Mouse (Mus musculus) granulocyte monocyte progenitor cell, adult 5-6 weeks (primary cell): Measurements from ENCODE around the gene Actr6. TPM values are rescaled to one million over a fixed set of nuclear protein-coding genes. Genes with fewer than 3 reads are reported as not detected.
"Not testable (repeated sequence)": the region's sequence is repeated elsewhere in the genome, so short reads cannot be mapped to it uniquely, and the experiment has no call there.

ENCODE experiments used
- ATAC-seq: replicated peaks from 2 replicates; pipeline ENCODE4 v1.8.0; 2016; ENCODE audit warnings: mild to moderate bottlenecking, moderate TSS enrichment, inconsistent platforms; ENCODE audit not compliant: poor library complexity, severe bottlenecking
- total RNA-seq, 2 experiments: library from RNA; stranded (forward) in 1 of 2; stranded (reverse) in 1 of 2; fragments of 200-712, 200-1000 nt in 1 of 2; fragments of >200 nt in 1 of 2; fragmentation: Nextera tagmentation in 1 of 2; gene quantifications; 2 replicates each; pipeline ENCODE4 v1.2.3; 2014 to 2017

The Actr6 gene
- total RNA-seq, 2 experiments from 2014 or later, result 24.6 to 26.8 TPM

- no peak for ATAC-seq
Measured at GRCm38 (mm10) chr10:89682961-89683360, 49.1 kb downstream of the Actr6 start.

GRCm38 (mm10) chr10:89682157-89682556 lies 49.9 kb downstream of the Actr6 start:
- ATAC-seq, result no peak

- no peak for ATAC-seq
Measured at GRCm38 (mm10) chr10:89681706-89682105, 50.4 kb downstream of the Actr6 start.

- peak; percentile 74 for ATAC-seq
Measured at GRCm38 (mm10) chr10:89680517-89680916, 51.6 kb downstream of the Actr6 start.

GRCm38 (mm10) chr10:89679448-89679847 lies 52.6 kb downstream of the Actr6 start:
- no peak for ATAC-seq

- ATAC-seq, result no peak
Measured at GRCm38 (mm10) chr10:89678054-89678453, 54.0 kb downstream of the Actr6 start.

- ATAC-seq, result no peak
Measured at GRCm38 (mm10) chr10:89676609-89677008, 55.5 kb downstream of the Actr6 start.

- ATAC-seq, result not testable (repeated sequence)
Measured at GRCm38 (mm10) chr10:89670371-89670770, 61.7 kb downstream of the Actr6 start.

- no peak for ATAC-seq
Measured at GRCm38 (mm10) chr10:89667571-89667970, 64.5 kb downstream of the Actr6 start.

GRCm38 (mm10) chr10:89665679-89666078 lies 66.4 kb downstream of the Actr6 start:
- ATAC-seq, result no peak

GRCm38 (mm10) chr10:89664977-89665645 lies 67.0 kb downstream of the Actr6 start:
- ATAC-seq, result no peak

Other genes with a start within 250 kb of the Actr6 start
- not detected in 2 replicates for gene Nr1h4, start 198.7 kb downstream of the Actr6 start, total RNA-seq (2014; fragmentation: Nextera tagmentation)
- not detected in 2 replicates for gene Nr1h4, start 198.7 kb downstream of the Actr6 start, total RNA-seq (2017)
- not detected in 2 replicates for gene Slc17a8, start 111.0 kb downstream of the Actr6 start, total RNA-seq (2014; fragmentation: Nextera tagmentation)
- not detected in 2 replicates for gene Slc17a8, start 111.0 kb downstream of the Actr6 start, total RNA-seq (2017)
- 19.8 and 28.0 TPM in 2 replicates for gene Scyl2, start 46.0 kb downstream of the Actr6 start, total RNA-seq (2014; fragmentation: Nextera tagmentation)
- gene Scyl2, start 46.0 kb downstream of the Actr6 start, total RNA-seq (2017), result 23.7 and 27.2 TPM in 2 replicates
- gene Uhrf1bp1l, start 12.7 kb upstream of the Actr6 start, total RNA-seq (2014; fragmentation: Nextera tagmentation), result 46.9 and 65.2 TPM in 2 replicates
- gene Uhrf1bp1l, start 12.7 kb upstream of the Actr6 start, total RNA-seq (2017), result 40.3 and 44.9 TPM in 2 replicates
- not detected in 2 replicates for gene Anks1b, start 141.2 kb upstream of the Actr6 start, total RNA-seq (2014; fragmentation: Nextera tagmentation)
- gene Anks1b, start 141.2 kb upstream of the Actr6 start, total RNA-seq (2017), result not detected in 2 replicates